In genomic region chr12:85194623-85195018, GRCm38 (mm10) we compare ENCODE assay signal across 8 mouse cellular contexts. TPM values are rescaled to one million over a fixed set of nuclear protein-coding genes. Genes with fewer than 3 reads are reported as not detected.
DNase-seq lines count a peak whose midpoint lies in the region; TF ChIP-seq lines count a peak whose summit lies in the region.

No protein-coding gene starts in this region.

- TF ChIP-seq POLR2A in myocyte (IDR thresholded peaks at IDR 0.05; ENCODE audit: insufficient read length, low read depth) = no peak

- H3ac ChIP-seq in myocyte (ENCODE audit: control insufficient read depth, insufficient read length) = no peak overlapping the region

- no peaks in the 10 kb centered on the region for H3K79me2 ChIP-seq in myocyte (ENCODE audit: control insufficient read depth, insufficient read depth)

- H3K4me3 ChIP-seq in myocyte = no peak overlapping the region

- peak; percentile 62 for DNase-seq in left cerebral cortex, postnatal 14 days (ENCODE audit: low spot score in 2 of 2)
- DNase-seq in left cerebral cortex, adult 18-20 months (ENCODE audit: low spot score in 2 of 2) = no peak
- peak; percentile 82 for DNase-seq in adrenal gland, postnatal 14 days
- peak; percentile 91 for DNase-seq in heart, adult 8-10 months (ENCODE audit: low spot score)
- peak; percentile 83 to 92 for DNase-seq in kidney, postnatal 25 days
- no peak for DNase-seq in spleen, adult 12 weeks (ENCODE audit: low spot score)
- no peak for DNase-seq in c-Kit-positive CD71-positive TER-119-positive erythroid progenitor cells, embryonic 14.5 days (ENCODE audit: low spot score)

- intact Hi-C loops in left cerebral cortex, postnatal 14 days (cut with DNase I) = no loop called here

- no peaks in the 10 kb centered on the region for H3K36me3 ChIP-seq in myocyte (ENCODE audit: control insufficient read depth, insufficient read depth)

- H3K27me3 ChIP-seq in myocyte (ENCODE audit: control insufficient read depth, insufficient read depth, insufficient read length) = no peaks in the 10 kb centered on the region

- H3K4me2 ChIP-seq in myocyte (ENCODE audit: low read depth) = peak overlapping the region; percentile 27

TF ChIP-seq in myocyte, 11 proteins besides CTCF, POLR2A, EP300 and RAD21:
- TF ChIP-seq CEBPB (IDR thresholded peaks at IDR 0.05; ENCODE audit: insufficient read depth, poor library complexity, severe bottlenecking) (no peak), E2F4 (IDR thresholded peaks at IDR 0.05; ENCODE audit: insufficient read depth) (no peak), USF1 (IDR thresholded peaks at IDR 0.05; ENCODE audit: low read depth) (no peak), POLR2AphosphoS2 (IDR thresholded peaks at IDR 0.05; ENCODE audit: insufficient read length, low read depth) (no peak), MYOG (IDR thresholded peaks at IDR 0.05; ENCODE audit: control insufficient read depth in 1 of 3, insufficient read depth in 1 of 3, insufficient read length in 2 of 3, low read depth in 2 of 3) (no peak), TCF12 (IDR thresholded peaks at IDR 0.05; ENCODE audit: insufficient read depth, poor library complexity, severe bottlenecking) (no peak), TCF3 (IDR thresholded peaks at IDR 0.05; ENCODE audit: insufficient read length, low read depth) (no peak), MYOD1 (IDR thresholded peaks at IDR 0.05; ENCODE audit: control insufficient read depth in 1 of 3, insufficient read length in 2 of 3, low read depth in 2 of 3) (no peak), SRF (IDR thresholded peaks at IDR 0.05; ENCODE audit: control insufficient read depth, insufficient read length, low read depth) (no peak), REST (IDR thresholded peaks at IDR 0.05; ENCODE audit: insufficient read depth, insufficient read length) (no peak), MAX (IDR thresholded peaks at IDR 0.05; ENCODE audit: low read depth) (no peak)

RNA-seq across cellular contexts. Expression of gene Pgf, which starts 17.0 kb away (rescaled TPM):
- 1 to 10 TPM; 2.5 to 2.7 TPM for total RNA-seq in left cerebral cortex, postnatal 14 days (2021)
- total RNA-seq in left cerebral cortex, adult 18-20 months (2021) = 1 to 10 TPM; 2.5 to 3.0 TPM
- 0.85 and 1.2 TPM in 2 replicates for total RNA-seq in adrenal gland, postnatal 14 days (2021)
- total RNA-seq in heart, adult 8-10 months (2022) = 1 to 10 TPM; 3.7 to 5.1 (median 4.1) TPM
- polyA plus RNA-seq in myocyte (2012; fragmentation: generic; extraction: Trizol) = 41.9 TPM

RNA-seq across cellular contexts. Expression of gene Eif2b2, which starts 24.7 kb away (rescaled TPM):
- total RNA-seq in left cerebral cortex, postnatal 14 days (2021) = 10 to 100 TPM; 63.5 to 65.0 TPM
- 10 to 100 TPM; 63.4 to 67.2 TPM for total RNA-seq in left cerebral cortex, adult 18-20 months (2021)
- total RNA-seq in adrenal gland, postnatal 14 days (2021) = 69.7 and 79.3 TPM in 2 replicates
- total RNA-seq in heart, adult 8-10 months (2022) = 10 to 100 TPM; 39.5 to 50.6 (median 45.2) TPM
- 342 TPM for polyA plus RNA-seq in myocyte (2012; fragmentation: generic; extraction: Trizol)

RNA-seq across cellular contexts. Expression of gene Rps6kl1, which starts 43.6 kb away (rescaled TPM):
- total RNA-seq in left cerebral cortex, postnatal 14 days (2021) = 10 to 100 TPM; 37.9 to 41.1 TPM
- 10 to 100 TPM; 31.4 to 32.8 TPM for total RNA-seq in left cerebral cortex, adult 18-20 months (2021)
- 1.7 and 2.2 TPM in 2 replicates for total RNA-seq in adrenal gland, postnatal 14 days (2021)
- total RNA-seq in heart, adult 8-10 months (2022) = 1 to 10 TPM; 1.7 to 3.5 (median 2.8) TPM
- polyA plus RNA-seq in myocyte (2012; fragmentation: generic; extraction: Trizol) = 0.53 TPM

Comparison
In these comparisons a context has a peak if more than half of its experiments do, and no peak if none do; other contexts are left out.
1. DNase-seq: peak in left cerebral cortex, postnatal 14 days (2 of 2), adrenal gland, postnatal 14 days (single experiment), heart, adult 8-10 months (single experiment) and kidney, postnatal 25 days (2 of 2); none in left cerebral cortex, adult 18-20 months (0 of 2), spleen, adult 12 weeks (single experiment) and c-Kit-positive CD71-positive TER-119-positive erythroid progenitor cells, embryonic 14.5 days (single experiment).
2. RNA of gene Rps6kl1, which starts 43.6 kb away (total RNA-seq): 37.9 to 41.1 TPM in left cerebral cortex, postnatal 14 days and 31.4 to 32.8 TPM in left cerebral cortex, adult 18-20 months; 1.7 to 3.5 TPM in heart, adult 8-10 months and 1.7 to 2.2 TPM in adrenal gland, postnatal 14 days; every median in the first group is over 4 times any median in the second.